Mouse (Mus musculus) midbrain, embryonic 11.5 days (tissue): Measurements from ENCODE around the gene Ampd2. TPM values are rescaled to one million over a fixed set of nuclear protein-coding genes. Genes with fewer than 3 reads are reported as not detected.

Experiments used
- ATAC-seq: fragments of 200-750 bp; cut with Nextera tagmentation; 2 replicates; pipeline ENCODE4 v1.8.0; 2017; ENCODE audit warnings: moderate TSS enrichment, moderate library complexity; ENCODE audit not compliant: low FRiP score
- DNase-seq: peaks from one replicate; pipeline ENCODE4 v3.0.0; 2015; ENCODE audit warnings: low spot score; ENCODE audit errors: missing footprints
- H3K27ac ChIP-seq: fragments of 300-500 bp; sonication (generic); 2 replicates; pipeline ENCODE4 v1.5.1; 2014; ENCODE audit warnings: low read depth, low read length
- H3K27me3 ChIP-seq: fragments of 300-500 bp; sonication (generic); 2 replicates; pipeline ENCODE4 v1.6.1; 2014; ENCODE audit warnings: mild to moderate bottlenecking, low read length, moderate library complexity, mixed read lengths; ENCODE audit not compliant: control insufficient read depth, insufficient read depth
- H3K36me3 ChIP-seq: fragments of 300-500 bp; sonication (generic); 2 replicates; pipeline ENCODE4 v1.6.1; 2014; ENCODE audit warnings: mild to moderate bottlenecking, low read length, moderate library complexity, mixed read lengths; ENCODE audit not compliant: control insufficient read depth, insufficient read depth
- H3K4me1 ChIP-seq: fragments of 300-500 bp; sonication (generic); 2 replicates; pipeline ENCODE4 v1.6.1; 2014; ENCODE audit warnings: low read length; ENCODE audit not compliant: control insufficient read depth, insufficient read depth
- H3K4me2 ChIP-seq: fragments of 300-500 bp; sonication (generic); 2 replicates; pipeline ENCODE4 v1.6.1; 2014; ENCODE audit warnings: mild to moderate bottlenecking, moderate library complexity
- H3K4me3 ChIP-seq: fragments of 300-500 bp; sonication (generic); 2 replicates; pipeline ENCODE4 v1.5.1; 2014; ENCODE audit warnings: low read depth, low read length
- H3K9ac ChIP-seq: fragments of 300-500 bp; sonication (generic); 2 replicates; pipeline ENCODE4 v1.6.1; 2014; ENCODE audit warnings: low read length
- H3K9me3 ChIP-seq: fragments of 300-500 bp; sonication (generic); 2 replicates; pipeline ENCODE4 v1.6.1; 2016; ENCODE audit warnings: low read length; ENCODE audit not compliant: control insufficient read depth
- WGBS: fragments of 180-500 bp; shearing (Covaris S2); extraction: QIAGEN DNeasy Blood & Tissue Kit; methylation state at CpG from one replicate; pipeline ENCODE4 v1.1.7; 2014; 5-methylcytosine and 5-hydroxymethylcytosine counted together
- polyA plus RNA-seq: library from polyadenylated mRNA; unstranded; fragments of >200 nt; fragmentation: Nextera tagmentation; extraction: Ambion mirVana; gene quantifications from 2 replicates; pipeline ENCODE4 v1.2.1, GENCODE M21; 2014

Gene Ampd2
- 31.2 and 37.0 TPM in 2 replicates for polyA plus RNA-seq

DNA sequence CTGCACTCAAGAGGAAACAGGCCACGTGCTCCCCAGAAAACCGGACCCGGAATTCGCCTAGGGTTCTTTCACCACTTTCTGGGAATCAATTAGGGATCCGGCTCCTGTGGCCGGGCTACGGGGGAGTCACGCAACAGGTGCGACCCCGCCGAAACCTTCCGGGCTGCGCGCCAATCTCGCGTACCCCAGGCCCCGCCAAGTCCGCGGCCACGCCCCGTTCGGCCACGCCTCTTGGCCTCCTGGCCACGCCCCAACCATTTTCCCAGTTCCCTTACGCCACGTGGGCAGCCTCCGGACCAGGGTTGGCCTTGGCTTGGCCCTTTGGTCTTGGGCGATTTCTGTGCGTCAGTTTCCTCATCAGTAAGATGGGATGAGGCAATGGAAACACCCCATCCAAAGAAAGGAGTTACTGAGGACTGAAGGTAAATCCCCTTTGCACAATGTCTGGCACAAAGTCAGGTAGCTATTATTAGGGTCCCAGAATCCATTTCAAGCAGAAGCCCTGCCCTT is at the start of gene Ampd2:
TSS of gene Ampd2 (minus strand) at position 182 of the 510 bp plus-strand sequence.
- Histone ChIP-seq H3K9ac (peak within 1 kb of the TSS; percentile 64), H3K4me3 (peak within 1 kb of the TSS; percentile 49), H3K9me3 (no peaks in the 10 kb centered on the region), H3K27ac (peak within 1 kb of the TSS; percentile 84), H3K27me3 (no peaks in the 10 kb centered on the region; the same call in 1 of the 2 replicates), H3K4me2 (peak within 1 kb of the TSS; percentile 76), H3K4me1 (peaks cover 28% of the 10 kb centered on the region), H3K36me3 (no peaks in the 10 kb centered on the region)
- WGBS: under 1% methylated on average over 29 of the region's 29 CpGs
- DNase-seq: peak; percentile 99
- peak; percentile 63 for ATAC-seq

- Histone ChIP-seq H3K36me3 (peaks cover 2% of the 10 kb centered on the region; the same call in 1 of the 2 replicates), H3K4me3 (no peak overlapping the region), H3K4me2 (no peak overlapping the region), H3K9me3 (no peaks in the 10 kb centered on the region), H3K9ac (no peak overlapping the region), H3K4me1 (peaks cover 2% of the 10 kb centered on the region; the same call in 1 of the 2 replicates), H3K27me3 (no peaks in the 10 kb centered on the region), H3K27ac (no peak overlapping the region)
- no peak for DNase-seq
- ATAC-seq: 0 out of 2 replicates have a peak, but pooled peaks have one; percentile 38
- WGBS: 72% methylated on average over 11 of the region's 11 CpGs
Measured at GRCm38 (mm10) chr3:108134701-108135100, 48.2 kb upstream of the Ampd2 start.

- DNase-seq (no peak), ATAC-seq (no peak)
- Histone ChIP-seq H3K9ac (no peak overlapping the region), H3K9me3 (no peaks in the 10 kb centered on the region), H3K36me3 (no peaks in the 10 kb centered on the region), H3K27ac (no peak overlapping the region), H3K27me3 (no peaks in the 10 kb centered on the region), H3K4me1 (peaks cover 2% of the 10 kb centered on the region; the same call in 1 of the 2 replicates), H3K4me3 (no peak overlapping the region), H3K4me2 (no peak overlapping the region)
- 84% methylated on average over 1 of the region's 1 CpGs for WGBS
Measured at GRCm38 (mm10) chr3:108132484-108132883, 46.0 kb upstream of the Ampd2 start.

GRCm38 (mm10) chr3:108131821-108132220 is 45.4 kb upstream of the Ampd2 start:
- Histone ChIP-seq H3K4me2 (no peak overlapping the region), H3K36me3 (no peaks in the 10 kb centered on the region), H3K4me3 (no peak overlapping the region), H3K27me3 (no peaks in the 10 kb centered on the region), H3K27ac (no peak overlapping the region), H3K9me3 (no peaks in the 10 kb centered on the region), H3K4me1 (peaks cover 2% of the 10 kb centered on the region; the same call in 1 of the 2 replicates), H3K9ac (no peak overlapping the region)
- DNase-seq (no peak), ATAC-seq (no peak)
- 93% methylated on average over 1 of the region's 1 CpGs for WGBS

- no peak overlapping the region for H3K4me2 ChIP-seq
- no peak overlapping the region for H3K4me3 ChIP-seq
- no peaks in the 10 kb centered on the region for H3K9me3 ChIP-seq
- DNase-seq: no peak
- no peak overlapping the region for H3K27ac ChIP-seq
- H3K4me1 ChIP-seq: peaks cover 2% of the 10 kb centered on the region; the same call in 1 of the 2 replicates
- H3K9ac ChIP-seq: no peak overlapping the region
- ATAC-seq: no peak
- no peaks in the 10 kb centered on the region for H3K36me3 ChIP-seq
- 97% methylated on average over 5 of the region's 5 CpGs for WGBS
- H3K27me3 ChIP-seq: no peaks in the 10 kb centered on the region
Measured at GRCm38 (mm10) chr3:108131216-108131615, 44.8 kb upstream of the Ampd2 start.

- WGBS: 90% methylated on average over 4 of the region's 4 CpGs
- no peak for ATAC-seq
- Histone ChIP-seq H3K4me3 (no peak overlapping the region), H3K27ac (no peak overlapping the region), H3K36me3 (no peaks in the 10 kb centered on the region), H3K9ac (no peak overlapping the region), H3K27me3 (no peaks in the 10 kb centered on the region), H3K4me1 (peaks cover 2% of the 10 kb centered on the region; the same call in 1 of the 2 replicates), H3K4me2 (no peak overlapping the region), H3K9me3 (no peaks in the 10 kb centered on the region)
- no peak for DNase-seq
Measured at GRCm38 (mm10) chr3:108129804-108130203, 43.4 kb upstream of the Ampd2 start.

DNA sequence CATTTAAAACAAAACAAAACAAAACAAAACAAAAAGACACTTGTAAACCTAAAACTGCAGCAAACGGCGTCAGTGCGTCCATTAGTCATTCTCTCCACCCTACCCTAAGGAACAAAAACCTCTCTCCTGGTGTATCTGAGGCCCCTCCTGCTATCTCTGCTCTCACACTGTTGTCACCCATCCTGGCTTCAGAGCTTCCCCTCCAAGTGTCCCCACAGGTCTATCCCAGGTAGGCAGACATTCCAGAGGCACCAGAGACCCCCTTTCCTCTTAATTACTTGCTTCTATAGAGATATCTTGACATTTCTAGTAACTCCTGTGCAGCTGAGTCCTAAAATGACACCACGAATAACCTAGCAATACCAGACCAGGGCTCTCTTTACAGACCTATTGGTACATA is 42.9 kb upstream of the Ampd2 start:
- H3K9ac ChIP-seq: no peak overlapping the region
- H3K4me3 ChIP-seq: no peak overlapping the region
- no peaks in the 10 kb centered on the region for H3K27me3 ChIP-seq
- ATAC-seq (no peak), DNase-seq (peak; percentile 77)
- no peak overlapping the region for H3K4me2 ChIP-seq
- H3K36me3 ChIP-seq: no peaks in the 10 kb centered on the region
- no peak overlapping the region for H3K27ac ChIP-seq
- H3K4me1 ChIP-seq: peaks cover 2% of the 10 kb centered on the region; the same call in 1 of the 2 replicates
- 97% methylated on average over 4 of the region's 4 CpGs for WGBS
- H3K9me3 ChIP-seq: no peaks in the 10 kb centered on the region

GRCm38 (mm10) chr3:108128520-108128919 is 42.1 kb upstream of the Ampd2 start:
- Histone ChIP-seq H3K4me2 (no peak overlapping the region), H3K4me1 (peaks cover 2% of the 10 kb centered on the region; the same call in 1 of the 2 replicates), H3K27me3 (no peaks in the 10 kb centered on the region), H3K36me3 (no peaks in the 10 kb centered on the region), H3K9me3 (no peaks in the 10 kb centered on the region), H3K27ac (no peak overlapping the region), H3K4me3 (no peak overlapping the region), H3K9ac (no peak overlapping the region)
- no peak for ATAC-seq
- WGBS: 85% methylated on average over 5 of the region's 5 CpGs
- no peak for DNase-seq

- H3K9ac ChIP-seq: no peak overlapping the region
- no peak overlapping the region for H3K27ac ChIP-seq
- no peak for ATAC-seq
- 0 out of 2 replicates have a peak, but pooled peaks cover under 1% of the 10 kb centered on the region for H3K36me3 ChIP-seq
- no peak for DNase-seq
- no peak overlapping the region for H3K4me3 ChIP-seq
- WGBS: 93% methylated on average over 3 of the region's 3 CpGs
- H3K27me3 ChIP-seq: no peaks in the 10 kb centered on the region
- H3K4me2 ChIP-seq: no peak overlapping the region
- no peaks in the 10 kb centered on the region for H3K9me3 ChIP-seq
- no peaks in the 10 kb centered on the region for H3K4me1 ChIP-seq
Measured at GRCm38 (mm10) chr3:108126327-108126726, 39.9 kb upstream of the Ampd2 start.
